In genomic region chr11:25872983-25873382, GRCm38 (mm10) we compare ENCODE assay signal across 26 mouse cellular contexts.
DNase-seq lines count a peak whose midpoint lies in the region; ATAC-seq and TF ChIP-seq lines count a peak whose summit lies in the region.
"Had no signal": no experiment of that assay in that cellular context is flagged by ENCODE, and none has a peak within 500 bp of the region (broad histone marks: within the 10 kb centered on the region; RNA-seq: fewer than 3 reads in every experiment).

No protein-coding gene starts in this region.

- H3K27me3 ChIP-seq in forebrain, embryonic 11.5 days (ENCODE audit: control insufficient read depth, insufficient read depth, low read length) = no peaks in the 10 kb centered on the region
- H3K27me3 ChIP-seq in forebrain, embryonic 12.5 days = no peaks in the 10 kb centered on the region
- no peaks in the 10 kb centered on the region for H3K27me3 ChIP-seq in forebrain, embryonic 16.5 days (replicated peaks; ENCODE audit: control insufficient read depth, insufficient read depth, low read length)
- H3K27me3 ChIP-seq: embryonic facial prominence, embryonic 12.5 days; embryonic facial prominence, embryonic 15.5 days; heart, embryonic 13.5 days had no signal

- no peak for TF ChIP-seq CTCF in brain, embryonic 14.5 days (IDR thresholded peaks at IDR 0.05; ENCODE audit: borderline replicate concordance, extremely low read depth, insufficient read depth, insufficient read length)

- H3K9me3 ChIP-seq in forebrain, embryonic 11.5 days (ENCODE audit: control insufficient read depth, low read length) = no peaks in the 10 kb centered on the region
- no peaks in the 10 kb centered on the region for H3K9me3 ChIP-seq in forebrain, embryonic 12.5 days
- H3K9me3 ChIP-seq in forebrain, embryonic 16.5 days (ENCODE audit: control insufficient read depth, low read length) = no peaks in the 10 kb centered on the region
- H3K9me3 ChIP-seq: embryonic facial prominence, embryonic 12.5 days; embryonic facial prominence, embryonic 15.5 days; heart, embryonic 10.5 days; heart, embryonic 13.5 days had no signal

- peaks cover 7% of the 10 kb centered on the region; the same call in 1 of the 2 replicates for H3K4me1 ChIP-seq in forebrain, embryonic 11.5 days (replicated peaks; ENCODE audit: control insufficient read depth, insufficient read depth, low read length)
- H3K4me1 ChIP-seq in forebrain, embryonic 12.5 days = peaks cover 13% of the 10 kb centered on the region
- H3K4me1 ChIP-seq in forebrain, embryonic 16.5 days (replicated peaks; ENCODE audit: control insufficient read depth, insufficient read depth, low read length) = peaks cover 17% of the 10 kb centered on the region
- H3K4me1 ChIP-seq: embryonic facial prominence, embryonic 12.5 days; embryonic facial prominence, embryonic 15.5 days; heart, embryonic 10.5 days; heart, embryonic 13.5 days had no signal

- H3K9ac ChIP-seq in forebrain, embryonic 11.5 days (ENCODE audit: low read length) = no peak overlapping the region
- no peak overlapping the region for H3K9ac ChIP-seq in forebrain, embryonic 12.5 days
- no peak overlapping the region for H3K9ac ChIP-seq in forebrain, embryonic 16.5 days (replicated peaks; ENCODE audit: low read depth, low read length)
- H3K9ac ChIP-seq: embryonic facial prominence, embryonic 12.5 days; embryonic facial prominence, embryonic 15.5 days; heart, embryonic 13.5 days had no signal

- no peak overlapping the region for H3K4me2 ChIP-seq in forebrain, embryonic 11.5 days (ENCODE audit: low read depth, low read length, severe bottlenecking)
- no peak overlapping the region for H3K4me2 ChIP-seq in forebrain, embryonic 12.5 days
- H3K4me2 ChIP-seq in forebrain, embryonic 16.5 days (ENCODE audit: low read length) = no peak overlapping the region
- H3K4me2 ChIP-seq: embryonic facial prominence, embryonic 12.5 days; embryonic facial prominence, embryonic 15.5 days; heart, embryonic 13.5 days; hindbrain, embryonic 14.5 days had no signal

- no peaks in the 10 kb centered on the region for H3K36me3 ChIP-seq in forebrain, embryonic 11.5 days (ENCODE audit: control insufficient read depth, insufficient read depth, low read length)
- H3K36me3 ChIP-seq in forebrain, embryonic 12.5 days (replicated peaks) = no peaks in the 10 kb centered on the region
- no peaks in the 10 kb centered on the region for H3K36me3 ChIP-seq in forebrain, embryonic 16.5 days (ENCODE audit: control insufficient read depth, insufficient read depth)
- H3K36me3 ChIP-seq: embryonic facial prominence, embryonic 12.5 days; embryonic facial prominence, embryonic 15.5 days; heart, embryonic 10.5 days; heart, embryonic 13.5 days had no signal

- no peak overlapping the region for H3K4me3 ChIP-seq in forebrain, embryonic 11.5 days (ENCODE audit: low read depth, low read length)
- H3K4me3 ChIP-seq in forebrain, embryonic 12.5 days (replicated peaks) = no peak overlapping the region
- no peak overlapping the region for H3K4me3 ChIP-seq in forebrain, embryonic 16.5 days (replicated peaks; ENCODE audit: low read length)
- H3K4me3 ChIP-seq: embryonic facial prominence, embryonic 12.5 days; embryonic facial prominence, embryonic 15.5 days; heart, adult 2 months; heart, embryonic 10.5 days; heart, embryonic 13.5 days had no signal

- no peak overlapping the region for H3K27ac ChIP-seq in forebrain, embryonic 11.5 days (ENCODE audit: low read depth, low read length)
- H3K27ac ChIP-seq in forebrain, embryonic 12.5 days = no peak overlapping the region
- no peak overlapping the region; the same call in 1 of the 2 replicates for H3K27ac ChIP-seq in forebrain, embryonic 16.5 days (ENCODE audit: low read length)
- H3K27ac ChIP-seq: embryonic facial prominence, embryonic 12.5 days; embryonic facial prominence, embryonic 15.5 days; heart, adult 2 months; heart, embryonic 10.5 days; heart, embryonic 13.5 days; hindbrain, postnatal 0 days had no signal

- TF ChIP-seq POLR2A in brain, embryonic 14.5 days (IDR thresholded peaks at IDR 0.05; ENCODE audit: borderline replicate concordance, extremely low read depth, insufficient read depth, insufficient read length, poor library complexity, severe bottlenecking) = no peak

- peak; percentile 53 for ATAC-seq in forebrain, embryonic 11.5 days (replicated peaks; ENCODE audit: low FRiP score)
- ATAC-seq in forebrain, embryonic 12.5 days (ENCODE audit: low FRiP score) = no peak
- peak; percentile 62 for ATAC-seq in forebrain, embryonic 16.5 days
- ATAC-seq: hindbrain, postnatal 0 days; inflammation-experienced regulatory T-cells, adult 6 months; intestine, embryonic 16.5 days; Patski had no signal

- DNase-seq in forebrain, embryonic 11.5 days (ENCODE audit: low spot score) = no peak
- peak; percentile 86 for DNase-seq in brain, embryonic 14.5 days (ENCODE audit: low read depth)
- peak; percentile 46 for DNase-seq in retina, postnatal 1 day
- no peak for DNase-seq in right cerebral cortex, adult 2 months (ENCODE audit: low spot score in 2 of 2)
- no peak for DNase-seq in cerebellum, adult 18-20 months
- DNase-seq: adrenal gland, postnatal 10 days; adrenal gland, postnatal 36 days; cerebellum, adult 11 months; cerebellum, adult 9-10 months; cerebellum, postnatal 14 days; gastrocnemius, postnatal 10 days; gastrocnemius, postnatal 36 days; heart, adult 2 months; heart, postnatal 14 days; heart, postnatal 4 days had no signal

Comparison
In these comparisons a context has a peak if more than half of its experiments do, and no peak if none do; other contexts are left out.
1. DNase-seq: peak in brain, embryonic 14.5 days (single experiment) and retina, postnatal 1 day (single experiment); none in forebrain, embryonic 11.5 days (single experiment), right cerebral cortex, adult 2 months (0 of 2) and cerebellum, adult 18-20 months (0 of 2).